Mouse (Mus musculus) kidney, postnatal 0 days (tissue): Measurements from ENCODE around the gene Sigmar1. TPM values are rescaled to one million over a fixed set of nuclear protein-coding genes. Genes with fewer than 3 reads are reported as not detected.

Source experiments
- ATAC-seq: fragments of 200-750 bp; cut with Nextera tagmentation; replicated peaks from 2 replicates; pipeline ENCODE4 v1.8.0; 2017; ENCODE audit warnings: low read depth, moderate number of reproducible peaks, moderate TSS enrichment, moderate library complexity; ENCODE audit not compliant: low FRiP score
- DNase-seq: peaks from one replicate; pipeline ENCODE4 v3.0.0-alpha.2; 2016; ENCODE audit warnings: low spot score
- H3K27ac ChIP-seq: fragments of 300-500 bp; sonication (generic); 2 replicates; pipeline ENCODE4 v1.5.1; 2014; ENCODE audit warnings: mild to moderate bottlenecking
- H3K27me3 ChIP-seq: fragments of 300-500 bp; sonication (generic); 2 replicates; pipeline ENCODE4 v1.6.1; 2014; ENCODE audit warnings: low read length, mixed read lengths; ENCODE audit not compliant: insufficient read depth
- H3K36me3 ChIP-seq: fragments of 300-500 bp; sonication (generic); 2 replicates; pipeline ENCODE4 v1.6.1; 2014; ENCODE audit warnings: low read length, mixed read lengths; ENCODE audit not compliant: insufficient read depth
- H3K4me1 ChIP-seq: fragments of 300-500 bp; sonication (generic); replicated peaks from 2 replicates; pipeline ENCODE4 v1.6.1; 2014; ENCODE audit warnings: antibody characterized with exemption, low read length, mixed read lengths; ENCODE audit not compliant: insufficient read depth
- H3K4me2 ChIP-seq: fragments of 300-500 bp; sonication (generic); 2 replicates; pipeline ENCODE4 v1.6.1; 2014; ENCODE audit warnings: mild to moderate bottlenecking, low read length, moderate library complexity, mixed read lengths
- H3K4me3 ChIP-seq: fragments of 300-500 bp; sonication (generic); replicated peaks from 2 replicates; pipeline ENCODE4 v1.5.1; 2014; ENCODE audit warnings: low read depth, low read length
- H3K9ac ChIP-seq: fragments of 300-500 bp; sonication (generic); 2 replicates; pipeline ENCODE4 v1.6.1; 2014; ENCODE audit warnings: low read depth, low read length
- H3K9me3 ChIP-seq: fragments of 300-500 bp; sonication (generic); replicated peaks from 2 replicates; pipeline ENCODE4 v1.6.1; 2016; ENCODE audit warnings: low read length, inconsistent platforms, mixed read lengths
- CTCF ChIP-seq: IDR thresholded peaks from 2 replicates; pipeline ENCODE4 v1.5.1; 2016; ENCODE audit warnings: antibody characterized with exemption, low read depth, mild to moderate bottlenecking, moderate library complexity
- WGBS: fragments of 180-500 bp; shearing (Covaris S2); extraction: QIAGEN DNeasy Blood & Tissue Kit; methylation state at CpG from one replicate; pipeline ENCODE4 v1.1.7; 2014; 5-methylcytosine and 5-hydroxymethylcytosine counted together
- polyA plus RNA-seq: library from polyadenylated mRNA; unstranded; fragments of >200 nt; fragmentation: Nextera tagmentation; extraction: Ambion mirVana; gene quantifications from 2 replicates; pipeline ENCODE4 v1.2.1, GENCODE M21; 2015

The Sigmar1 gene
- polyA plus RNA-seq, 1 experiment from 2014 or later, result 58.4 TPM

DNA sequence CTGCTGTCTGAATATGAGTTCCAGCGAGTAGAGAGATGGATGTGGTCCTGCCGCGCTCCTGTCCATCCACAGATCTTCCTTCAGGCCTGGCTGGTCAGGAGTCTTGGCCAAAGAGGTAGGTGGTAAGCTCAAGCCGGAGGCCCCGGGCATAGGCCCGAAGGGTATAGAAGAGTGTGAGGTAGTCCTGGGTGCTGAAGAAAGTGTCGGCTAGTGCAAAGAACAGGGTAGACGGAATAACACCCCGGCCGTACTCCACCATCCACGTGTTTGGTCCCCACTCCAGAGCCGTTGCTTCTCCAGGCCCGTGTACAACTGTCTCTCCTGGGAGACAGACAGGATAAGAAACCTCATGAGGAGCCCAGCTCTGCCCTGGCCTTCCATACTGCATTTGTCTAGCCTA lies 16.7 kb downstream of the Sigmar1 start:
- Histone ChIP-seq H3K4me2 (no peak overlapping the region), H3K9me3 (no peaks in the 10 kb centered on the region), H3K27ac (no peak overlapping the region), H3K4me1 (0 out of 2 replicates have a peak, but pooled peaks cover 4% of the 10 kb centered on the region), H3K27me3 (no peaks in the 10 kb centered on the region), H3K4me3 (no peak overlapping the region), H3K9ac (no peak overlapping the region), H3K36me3 (0 out of 2 replicates have a peak, but pooled peaks cover 4% of the 10 kb centered on the region)
- WGBS, result 96% methylated on average over 13 of the region's 13 CpGs
- no peak for TF ChIP-seq CTCF
- no peak for ATAC-seq
- DNase-seq, result no peak

DNA sequence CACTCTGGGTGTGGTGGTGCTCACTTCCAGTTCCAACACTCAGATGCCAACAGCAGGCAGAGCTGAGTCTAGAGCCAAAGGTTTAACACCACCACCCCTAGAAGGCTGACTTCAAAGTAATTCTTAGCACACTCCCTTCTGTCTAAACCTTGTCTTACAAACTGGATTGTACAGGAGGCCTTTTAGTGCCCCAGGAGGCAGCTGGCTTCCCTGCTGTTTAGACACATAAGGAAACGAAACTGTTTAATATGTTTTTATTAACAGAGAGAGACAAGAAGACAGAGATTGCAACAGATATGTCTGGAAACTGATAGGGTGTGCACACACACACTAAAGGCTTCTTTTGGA lies 17.7 kb downstream of the Sigmar1 start:
- H3K9me3 ChIP-seq, result no peaks in the 10 kb centered on the region
- no peak overlapping the region for H3K4me2 ChIP-seq
- no peak for TF ChIP-seq CTCF
- no peak overlapping the region for H3K27ac ChIP-seq
- no peak for DNase-seq
- H3K36me3 ChIP-seq, result 0 out of 2 replicates have a peak, but pooled peaks cover 4% of the 10 kb centered on the region
- no peak for ATAC-seq
- H3K4me1 ChIP-seq, result 0 out of 2 replicates have a peak, but pooled peaks cover 4% of the 10 kb centered on the region
- no peak overlapping the region for H3K4me3 ChIP-seq
- WGBS, result 56% methylated on average over 1 of the region's 1 CpGs
- H3K9ac ChIP-seq, result no peak overlapping the region
- H3K27me3 ChIP-seq, result no peaks in the 10 kb centered on the region

DNA sequence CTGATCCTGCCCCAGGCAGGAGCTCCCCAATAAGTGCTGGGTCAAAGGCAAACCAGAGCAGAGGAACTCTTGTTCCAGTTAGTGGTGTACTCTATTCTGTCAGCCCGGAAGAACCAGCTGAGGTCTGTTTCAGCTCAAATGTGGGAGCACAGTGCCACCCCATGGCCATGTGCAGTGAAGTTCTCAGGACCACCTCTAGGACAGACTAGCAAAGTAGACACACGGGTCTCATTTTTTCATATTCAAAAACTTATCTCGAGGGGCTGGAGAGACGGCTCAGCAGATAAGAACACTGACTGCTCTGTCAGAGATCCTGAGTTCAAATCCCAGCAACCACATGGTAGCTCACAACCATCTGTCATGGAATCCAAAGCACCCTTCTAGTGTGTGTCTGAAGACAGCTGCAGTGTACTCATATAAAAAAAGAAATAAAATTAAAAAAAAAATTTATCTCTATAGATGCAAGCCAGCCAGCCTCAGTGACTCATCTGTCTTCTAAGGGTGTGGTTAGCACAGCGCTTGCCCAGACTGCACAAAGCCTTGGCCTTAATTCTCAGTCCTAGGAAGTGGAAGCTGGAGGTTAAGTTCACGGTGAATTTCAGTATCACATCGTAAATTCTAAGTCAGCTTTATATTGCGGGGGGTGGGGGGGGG lies 18.2 kb downstream of the Sigmar1 start:
- peaks cover under 1% of the 10 kb centered on the region; the same call in 1 of the 2 replicates for H3K27me3 ChIP-seq
- H3K4me3 ChIP-seq, result no peak overlapping the region
- H3K4me2 ChIP-seq, result no peak overlapping the region
- H3K27ac ChIP-seq, result no peak overlapping the region
- 0 out of 2 replicates have a peak, but pooled peaks cover 4% of the 10 kb centered on the region for H3K4me1 ChIP-seq
- no peak overlapping the region for H3K9ac ChIP-seq
- peak; percentile 90 for DNase-seq
- WGBS, result 35% methylated on average over 8 of the region's 8 CpGs
- peak; percentile 51; the same call in 1 of the 2 replicates for ATAC-seq
- H3K9me3 ChIP-seq, result no peaks in the 10 kb centered on the region
- peak; percentile 85 for TF ChIP-seq CTCF
- H3K36me3 ChIP-seq, result 0 out of 2 replicates have a peak, but pooled peaks cover 4% of the 10 kb centered on the region

DNA sequence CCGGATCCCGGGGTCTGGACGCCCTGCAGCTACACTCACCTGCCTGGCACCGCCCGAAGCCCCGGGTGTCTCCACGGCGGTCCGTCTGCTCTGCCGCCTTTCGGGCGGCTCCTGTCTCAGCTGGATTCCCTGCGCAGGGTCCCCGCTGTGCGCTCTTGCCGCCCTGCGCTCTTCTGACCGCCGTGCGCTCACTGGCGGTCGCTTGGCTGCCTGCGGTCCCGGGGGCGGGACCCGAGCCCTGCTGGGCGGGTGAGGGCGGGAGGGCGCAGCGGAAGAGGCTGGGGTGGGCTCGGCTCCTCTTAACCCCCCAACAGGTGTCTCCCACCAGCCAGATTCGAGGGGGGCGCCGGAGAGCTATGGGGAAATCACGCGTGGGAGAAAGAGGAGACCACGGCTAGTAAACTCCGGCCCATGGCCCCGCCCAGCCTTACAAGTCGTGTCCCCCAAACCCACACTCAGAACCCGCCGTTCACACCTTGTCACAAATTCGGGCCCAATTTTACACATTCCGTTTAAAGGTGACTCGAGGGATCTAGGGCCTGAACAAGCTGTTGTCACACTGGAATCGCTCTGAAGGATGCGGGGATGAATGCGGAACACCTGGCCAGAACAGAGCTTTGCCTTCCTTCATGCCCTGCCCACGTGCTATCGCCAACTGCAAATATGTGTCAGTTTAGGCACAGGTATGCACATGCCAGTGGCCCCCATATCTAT lies 24.7 kb downstream of the Sigmar1 start, which contains the start of gene Arid3c:
Gene Arid3c (minus strand): TSS at position 91 of the 714 bp plus-strand sequence.
- ATAC-seq (no peak), DNase-seq (no peak)
- Histone ChIP-seq H3K9me3 (no peaks in the 10 kb centered on the region), H3K27me3 (peaks cover 58% of the 10 kb centered on the region), H3K27ac (no peak within 1 kb of the TSS), H3K36me3 (no peaks in the 10 kb centered on the region), H3K4me1 (0 out of 2 replicates have a peak, but pooled peaks cover 7% of the 10 kb centered on the region), H3K9ac (peak within 1 kb of the TSS; percentile 27; the same call in 1 of the 2 replicates), H3K4me3 (peak within 1 kb of the TSS; percentile 36), H3K4me2 (peak within 1 kb of the TSS; percentile 68)
- no peak for TF ChIP-seq CTCF
- WGBS, result 2% methylated on average over 46 of the region's 50 CpGs

DNA sequence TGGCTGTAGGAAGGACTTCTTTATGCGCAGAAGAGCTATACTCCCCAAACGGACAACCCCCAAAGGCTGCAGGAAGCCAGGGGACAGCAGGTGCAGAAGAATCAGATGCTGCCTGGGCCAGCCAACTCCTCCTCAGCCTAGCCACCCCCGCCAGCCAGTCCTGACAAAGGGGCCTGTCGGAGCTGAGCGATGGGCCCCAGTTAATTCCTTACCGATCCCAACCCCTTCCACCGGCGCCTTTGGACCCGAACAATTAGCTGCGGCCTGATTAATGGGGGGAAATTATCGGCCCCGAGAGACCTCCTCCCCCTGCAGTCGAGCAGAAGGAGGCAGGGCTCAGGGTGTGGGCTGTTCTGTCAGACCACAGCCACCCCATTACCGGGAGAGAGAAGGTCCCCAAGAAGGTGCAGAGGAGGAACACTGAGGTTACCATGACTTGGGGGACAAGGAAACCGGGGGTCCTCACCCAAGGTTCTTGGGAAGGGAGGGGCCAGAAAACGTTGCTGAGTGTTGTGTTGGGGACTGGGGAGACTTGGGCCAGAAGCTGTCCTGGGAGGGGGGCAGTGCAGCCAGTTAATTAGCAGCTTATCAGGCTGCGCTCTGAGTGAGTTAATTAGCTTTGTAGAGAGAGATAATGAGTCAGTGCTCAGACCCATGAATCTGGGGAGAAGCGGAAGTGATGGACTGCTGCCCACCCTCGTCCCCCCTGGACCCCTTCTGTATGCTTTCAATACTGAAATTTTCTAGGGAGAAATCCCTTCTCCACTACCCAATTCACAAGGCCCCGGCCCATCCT lies 28.9 kb downstream of the Sigmar1 start:
- TF ChIP-seq CTCF, result no peak
- H3K9me3 ChIP-seq, result no peaks in the 10 kb centered on the region
- H3K4me3 ChIP-seq, result no peak overlapping the region
- H3K36me3 ChIP-seq, result no peaks in the 10 kb centered on the region
- no peak overlapping the region for H3K9ac ChIP-seq
- H3K4me2 ChIP-seq, result no peak overlapping the region
- H3K27ac ChIP-seq, result no peak overlapping the region
- H3K27me3 ChIP-seq, result peaks cover 69% of the 10 kb centered on the region
- peaks cover 12% of the 10 kb centered on the region for H3K4me1 ChIP-seq
- no peak for ATAC-seq
- 13% methylated on average over 20 of the region's 20 CpGs for WGBS
- DNase-seq, result no peak

DNA sequence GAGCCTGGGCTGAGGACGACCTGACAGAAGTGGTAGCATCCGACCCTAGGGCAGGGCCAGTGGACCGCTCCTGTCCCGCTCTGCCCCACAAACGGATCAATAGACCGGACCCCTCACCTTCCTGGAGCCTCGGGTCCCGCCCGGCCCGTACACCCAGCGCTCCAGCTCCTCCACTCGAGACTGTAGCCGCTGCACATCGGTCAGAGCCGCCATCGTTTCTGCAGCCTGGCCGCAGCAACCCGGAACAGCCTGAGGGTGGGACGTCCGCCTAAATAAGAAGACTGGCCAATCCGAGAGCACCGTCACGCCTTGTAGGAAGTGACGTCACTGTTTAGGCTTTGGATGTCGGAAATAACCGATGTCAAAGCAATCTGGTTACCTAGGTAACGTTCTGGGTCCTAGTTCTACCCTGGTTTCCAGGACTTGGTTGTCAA lies 33.0 kb downstream of the Sigmar1 start, which contains the start of gene Dctn3:
Gene Dctn3 (minus strand): TSS at position 253 of the 434 bp plus-strand sequence.
- peaks cover 6% of the 10 kb centered on the region for H3K4me1 ChIP-seq
- WGBS, result under 1% methylated on average over 27 of the region's 27 CpGs
- peak; percentile 96 for ATAC-seq

More for the DNA sequence above, 33.0 kb downstream of the Sigmar1 start, which contains the start of gene Dctn3:
- H3K9me3 ChIP-seq, result no peaks in the 10 kb centered on the region
- TF ChIP-seq CTCF, result no peak
- peak within 1 kb of the TSS; percentile 79 for H3K4me2 ChIP-seq
- no peak within 1 kb of the TSS for H3K27ac ChIP-seq
- DNase-seq, result peak; percentile 100
- peak within 1 kb of the TSS; percentile 75 for H3K4me3 ChIP-seq
- peaks cover 33% of the 10 kb centered on the region for H3K27me3 ChIP-seq
- peaks cover 19% of the 10 kb centered on the region for H3K36me3 ChIP-seq
- peak within 1 kb of the TSS; percentile 80 for H3K9ac ChIP-seq
